Mouse (Mus musculus) naive thymus-derived CD4-positive, alpha-beta T cell, adult 2 months (primary cell): ENCODE data around the gene Tsen34.
"Not testable (repeated sequence)": the region's sequence is repeated elsewhere in the genome, so short reads cannot be mapped to it uniquely, and the experiment has no call there.

Source experiments
- DNase-seq: peaks from one replicate; pipeline ENCODE4 v3.0.0-alpha.2; 2011; ENCODE audit warnings: low read depth

The Tsen34 gene

GRCm38 (mm10) chr7:3685400-3686187 is 7.1 kb upstream of the Tsen34 start:
- DNase-seq, result no peak

GRCm38 (mm10) chr7:3691919-3692318 is 744 bp upstream of the Tsen34 start:
- peak; percentile 28 for DNase-seq

DNA sequence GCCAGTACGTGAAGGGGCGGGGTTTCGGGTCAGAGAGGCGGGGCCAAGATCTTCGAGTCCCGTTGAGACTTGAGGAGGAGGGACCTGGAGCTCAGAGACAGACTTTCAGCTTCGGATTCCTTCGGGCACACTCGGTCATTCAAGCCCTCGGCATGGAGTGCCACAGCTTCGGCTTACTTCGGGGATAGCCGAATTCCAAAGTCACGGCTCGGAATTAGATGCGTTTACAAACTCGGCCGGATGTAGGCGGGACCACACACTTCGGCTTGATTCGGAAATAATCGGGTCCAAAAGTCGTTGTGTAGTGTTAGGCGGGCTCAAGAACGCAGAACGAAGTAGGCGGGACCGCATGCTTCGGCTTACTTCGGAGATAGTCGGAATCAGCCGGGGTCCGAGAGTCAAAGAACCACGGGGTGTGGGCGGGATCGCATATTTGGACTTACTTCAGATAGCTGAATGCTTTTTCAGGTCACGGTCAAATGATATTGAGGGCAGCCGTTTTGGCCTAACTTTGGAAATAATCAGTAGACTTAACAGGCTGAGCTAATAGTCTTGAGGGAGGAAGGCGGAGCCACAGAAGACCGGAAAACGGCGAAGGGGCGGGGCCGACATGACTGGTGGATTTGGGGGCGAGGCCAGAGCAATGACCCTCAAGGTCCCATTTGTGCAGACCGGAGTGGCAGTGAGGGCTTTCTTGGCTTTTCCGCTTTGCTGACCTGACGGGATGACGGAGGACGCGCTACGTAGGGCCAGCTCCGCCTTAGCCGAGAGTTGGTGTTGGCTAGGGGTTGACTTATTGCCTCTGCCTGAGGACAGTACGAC is 535 bp downstream of the Tsen34 start, which contains the start of gene Mboat7:
Mboat7 (minus strand) TSS at position 537 of the 822 bp plus-strand sequence.
- DNase-seq, result peak; percentile 99

DNA sequence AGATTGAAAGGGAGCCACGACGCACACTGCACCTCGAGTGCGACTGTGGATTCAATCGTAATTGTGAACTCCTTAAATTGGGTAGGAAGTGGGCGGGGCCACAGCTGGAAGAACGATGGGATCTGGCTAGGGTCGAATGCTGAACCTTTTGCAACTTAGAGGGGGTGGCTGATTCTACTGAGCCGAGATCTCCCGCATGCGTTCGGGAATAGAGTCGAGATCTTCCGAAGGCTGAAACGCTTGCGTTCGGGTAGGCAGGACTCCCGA is 1.1 kb downstream of the Tsen34 start:
- DNase-seq, result no peak

- peak; percentile 89 for DNase-seq
Observed at GRCm38 (mm10) chr7:3694076-3694948, 1.6 kb downstream of the Tsen34 start.

- DNase-seq, result not testable (repeated sequence)
Observed at GRCm38 (mm10) chr7:3694949-3695305, 2.3 kb downstream of the Tsen34 start.

GRCm38 (mm10) chr7:3698471-3698870 is 5.8 kb downstream of the Tsen34 start:
- no peak for DNase-seq

DNA sequence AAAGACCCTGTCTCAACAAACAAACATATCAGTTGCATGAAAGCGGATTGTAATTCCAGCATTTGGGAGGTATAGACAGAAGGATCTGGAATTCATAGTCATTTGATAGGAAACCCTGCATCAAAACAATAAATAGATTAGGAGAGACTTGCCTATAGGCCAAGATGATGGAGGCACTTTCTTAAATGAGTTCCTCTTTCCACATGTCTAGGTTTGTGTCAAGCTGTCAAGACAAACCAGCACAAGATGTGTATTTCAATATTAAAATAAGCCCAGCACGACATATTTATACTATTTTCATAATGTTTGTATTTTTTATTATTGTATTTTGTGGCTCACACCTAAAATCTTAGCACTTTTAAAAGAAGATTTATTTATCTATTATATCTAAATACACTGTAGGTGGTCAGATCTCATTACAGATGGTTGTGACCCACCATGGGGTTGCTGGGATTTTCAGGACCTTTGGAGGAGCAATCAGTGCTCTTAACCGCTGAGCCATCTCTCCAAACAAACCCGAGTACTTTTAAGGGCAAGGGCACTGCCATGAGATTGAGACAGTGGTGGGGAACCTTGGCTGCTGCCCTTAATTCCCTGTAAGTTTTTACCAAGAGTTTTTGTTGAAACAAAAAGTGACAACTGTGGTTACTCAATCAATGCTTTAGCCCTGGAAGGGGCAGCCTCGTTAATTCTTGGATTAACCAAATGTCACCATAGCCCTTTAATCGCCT is 10.7 kb downstream of the Tsen34 start:
- no peak for DNase-seq

DNA sequence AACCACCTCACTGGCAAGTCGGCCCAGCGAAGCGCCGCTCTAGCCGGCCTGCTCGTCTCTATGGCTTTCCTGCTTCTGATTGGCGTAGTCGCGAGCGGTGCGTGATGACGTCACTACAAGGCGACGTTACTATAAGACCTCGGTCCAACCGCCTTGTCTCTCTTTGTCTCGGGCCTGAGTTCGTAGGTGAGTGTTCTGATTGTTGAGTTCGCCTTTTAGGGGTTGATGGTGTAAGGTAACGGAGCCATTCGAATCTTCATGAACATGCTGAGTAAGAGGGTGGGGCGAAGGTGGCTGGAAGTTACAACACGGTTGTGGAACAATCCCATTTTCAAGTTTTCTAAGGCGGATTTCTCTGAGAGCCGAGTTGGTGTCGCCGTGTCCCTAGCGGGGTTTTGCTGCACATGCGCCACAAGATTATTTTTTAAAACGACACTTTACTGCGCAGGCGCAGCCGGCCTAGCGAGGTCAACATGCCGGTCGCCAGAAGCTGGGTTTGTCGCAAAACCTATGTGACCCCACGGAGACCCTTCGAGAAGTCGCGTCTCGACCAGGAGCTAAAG is 11.3 kb downstream of the Tsen34 start, which contains the start of gene Rps9:
Rps9 (plus strand) TSS at position 115 of the 563 bp plus-strand sequence.
- DNase-seq, result peak; percentile 99

DNA sequence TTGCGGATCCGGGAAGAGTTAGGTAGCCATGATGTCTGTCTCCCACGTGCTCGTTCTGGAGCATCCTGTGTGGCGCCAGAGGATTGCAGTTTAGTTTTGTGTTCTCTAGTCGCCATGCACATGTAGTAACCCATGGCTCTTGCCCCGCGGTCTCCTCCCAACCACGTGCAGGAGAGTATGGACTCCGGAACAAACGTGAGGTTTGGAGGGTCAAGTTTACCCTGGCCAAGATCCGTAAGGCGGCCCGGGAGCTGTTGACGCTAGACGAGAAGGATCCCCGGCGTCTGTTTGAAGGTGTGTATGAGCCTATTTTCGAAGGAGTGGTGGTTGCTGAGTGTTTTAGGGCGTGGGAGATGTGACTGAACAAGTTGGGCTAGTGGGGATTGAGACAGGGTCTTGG is 11.8 kb downstream of the Tsen34 start:
- no peak for DNase-seq

DNA sequence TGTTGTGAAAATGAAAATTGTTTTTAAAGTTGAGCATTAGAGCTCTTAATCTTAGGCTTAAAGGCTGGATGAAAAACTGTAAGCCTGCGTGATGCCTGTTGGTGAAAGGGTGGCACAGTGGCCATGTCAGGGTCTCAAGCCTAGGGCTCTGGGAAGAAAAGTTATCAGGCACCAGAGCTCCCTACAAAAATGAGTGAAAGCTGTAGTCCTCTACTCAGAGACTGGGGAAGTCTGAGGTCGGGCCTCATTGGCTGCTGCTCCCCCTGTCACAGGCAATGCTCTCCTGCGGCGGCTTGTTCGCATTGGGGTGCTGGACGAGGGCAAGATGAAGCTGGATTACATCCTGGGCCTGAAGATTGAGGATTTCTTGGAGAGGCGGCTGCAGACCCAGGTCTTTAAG is 12.8 kb downstream of the Tsen34 start:
- DNase-seq, result not testable (repeated sequence)

DNA sequence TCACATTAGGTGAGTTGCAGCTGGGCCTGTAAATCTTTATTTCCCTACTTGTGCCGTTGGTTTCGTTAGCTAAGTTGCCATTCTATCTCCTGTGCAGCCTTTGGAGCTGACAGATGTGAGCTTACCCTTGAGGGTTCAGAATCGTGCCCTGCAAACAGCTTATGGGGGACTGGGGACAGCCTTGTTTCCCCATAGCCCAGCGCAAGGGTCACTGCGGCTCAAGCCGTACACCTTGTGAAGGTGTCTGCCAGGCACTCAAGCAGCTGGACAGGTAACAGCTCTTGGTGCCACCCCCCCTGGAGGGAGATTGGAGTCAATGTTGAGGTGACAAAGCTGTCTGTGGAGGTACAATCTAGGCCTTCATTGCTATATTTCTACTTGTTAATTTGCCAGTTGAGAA is 13.2 kb downstream of the Tsen34 start:
- DNase-seq, result no peak

GRCm38 (mm10) chr7:3706343-3706934 is 13.8 kb downstream of the Tsen34 start:
- peak; percentile 36 for DNase-seq

DNA sequence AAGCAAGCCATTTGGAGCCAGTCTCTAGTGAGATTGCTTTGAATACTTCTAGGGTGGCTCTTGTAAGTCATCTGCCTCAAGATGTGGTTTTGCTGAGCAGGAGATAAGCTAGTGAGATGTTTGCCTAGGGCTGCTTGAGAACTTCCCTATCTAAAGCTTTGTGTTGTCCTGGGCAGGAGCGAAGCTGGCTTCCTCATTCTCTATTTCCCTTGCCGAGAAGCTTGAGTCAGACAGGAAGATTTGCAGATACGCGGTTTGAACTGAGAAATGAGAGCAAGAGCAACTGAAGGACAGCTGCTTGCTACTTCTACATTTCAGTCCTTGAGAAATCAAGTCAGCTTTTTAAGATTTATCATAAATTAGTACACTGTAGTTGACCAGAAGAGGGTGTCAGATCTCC is 14.4 kb downstream of the Tsen34 start:
- DNase-seq, result peak; percentile 51

DNA sequence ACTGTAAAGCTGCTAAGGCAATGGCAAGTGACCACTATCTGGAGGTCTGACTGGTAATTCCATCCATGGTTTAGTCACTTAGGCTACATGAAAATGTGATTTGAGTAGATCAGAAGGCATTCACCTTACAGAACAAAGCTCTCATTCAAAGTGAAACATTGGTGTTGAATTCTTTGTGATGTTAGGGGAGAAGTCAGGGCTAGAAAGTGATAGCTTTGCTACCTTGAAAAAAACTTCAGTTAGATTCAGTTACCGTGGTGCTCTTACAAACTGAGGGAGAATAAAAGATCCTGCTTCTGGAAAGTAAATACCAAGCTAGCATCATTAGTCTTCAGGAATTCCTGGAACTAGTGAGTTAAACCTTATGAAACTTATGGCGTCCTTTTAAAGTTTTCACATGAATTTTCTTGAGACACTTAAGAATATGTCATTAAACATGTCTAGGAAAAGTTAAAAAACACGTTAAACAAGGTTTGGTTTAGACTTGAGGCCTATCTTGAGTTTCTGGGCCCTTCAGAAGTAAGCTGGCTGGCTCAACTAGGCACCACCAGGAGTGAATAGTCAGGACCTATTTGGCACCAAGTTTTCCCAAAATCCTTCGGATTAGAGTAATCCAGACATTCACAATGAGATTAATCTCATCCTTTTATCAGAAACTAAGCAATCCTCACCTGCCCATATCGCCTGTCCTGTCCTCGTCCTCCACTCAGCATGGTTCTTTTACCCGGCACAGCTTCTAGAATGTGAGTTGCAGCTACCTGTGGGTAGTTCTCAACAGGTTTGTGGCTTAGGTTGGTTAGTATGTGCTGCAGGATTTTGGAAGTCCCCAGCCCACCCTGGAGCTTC is 15.1 kb downstream of the Tsen34 start:
- peak; percentile 34 for DNase-seq

GRCm38 (mm10) chr7:3708447-3708980 is 15.9 kb downstream of the Tsen34 start:
- DNase-seq, result not testable (repeated sequence)

DNA sequence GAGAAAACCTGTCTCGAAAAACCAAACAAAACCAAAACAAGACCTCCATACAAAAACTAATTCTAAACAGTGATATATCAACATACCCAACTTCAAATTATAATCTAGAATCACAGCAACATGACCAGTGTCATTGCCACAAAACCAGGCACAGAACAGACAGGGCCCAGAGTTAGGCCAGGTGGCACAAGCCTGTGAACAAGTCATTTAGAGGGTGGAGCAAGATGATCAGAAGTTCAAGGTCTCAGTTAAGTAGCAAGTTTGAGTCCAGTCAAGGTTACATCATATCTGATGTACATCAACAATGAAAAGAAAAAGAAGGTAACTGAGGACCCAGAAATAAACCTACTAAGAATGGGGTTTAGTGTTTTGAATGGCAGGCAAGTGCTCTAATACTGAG is 16.3 kb downstream of the Tsen34 start:
- DNase-seq, result no peak

GRCm38 (mm10) chr7:3712264-3712942 is 19.7 kb downstream of the Tsen34 start:
- DNase-seq, result no peak

- no peak for DNase-seq
Observed at GRCm38 (mm10) chr7:3715249-3715648, 22.6 kb downstream of the Tsen34 start.
